Mouse (Mus musculus): ENCODE measurements at regions not wholly inside any gene's neighbourhood (a gene's known extent, or its start where the extent isn't known, plus 50 kb on each side); places are given as distances from the start of the nearest gene placed in this dataset.
"Not testable (repeated sequence)": the region's sequence is repeated elsewhere in the genome, so short reads cannot be mapped to it uniquely, and the experiment has no call there.

DNA sequence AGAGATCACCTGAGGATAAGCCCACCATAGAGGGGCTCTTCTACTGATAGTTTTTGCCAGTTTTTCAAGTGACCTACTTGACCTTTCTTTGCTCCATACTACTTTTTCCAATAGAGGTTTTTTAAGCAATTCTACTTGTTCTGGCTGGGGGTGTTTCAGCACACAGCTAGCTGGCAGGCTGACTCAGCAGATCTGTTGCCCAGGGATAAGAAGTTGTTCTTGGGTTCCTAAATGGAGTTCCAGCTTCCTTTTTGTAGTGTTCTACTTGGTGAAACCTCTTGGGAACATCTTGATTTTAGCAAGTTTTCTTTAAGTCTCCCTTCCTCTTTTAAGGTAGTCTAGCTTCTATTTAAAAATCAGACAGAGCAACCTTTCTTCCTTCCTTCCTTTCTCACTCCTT lies 61.0 kb downstream of the 4930474N05Rik start:
- H3K27ac ChIP-seq: no peak overlapping the region
- DNase-seq (ENCODE audit: low spot score in 2 of 2): no peak
- TF ChIP-seq CTCF (conservative IDR thresholded peaks at IDR 0.05): no peak
- H3K4me3 ChIP-seq: no peak overlapping the region

DNA sequence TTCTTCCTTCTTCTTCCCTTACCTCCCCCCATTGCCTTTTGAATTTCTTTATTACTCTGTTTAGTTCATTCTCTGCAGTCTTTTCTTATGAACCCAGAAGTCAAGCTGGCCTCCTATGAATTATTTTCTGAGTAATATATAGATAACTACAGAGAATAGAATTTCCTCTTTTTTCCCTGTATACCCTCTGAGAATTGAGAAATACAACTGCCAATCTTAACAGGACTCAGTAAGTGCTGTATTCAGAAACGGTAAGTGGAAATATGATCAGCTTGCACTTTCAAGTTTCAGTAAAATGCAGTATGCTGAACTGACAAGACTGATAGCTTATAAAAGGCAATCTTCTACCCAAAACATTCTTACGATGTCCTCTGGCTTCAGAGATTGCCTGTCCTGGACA lies 61.5 kb downstream of the 4930474N05Rik start:
- no peak for TF ChIP-seq CTCF (conservative IDR thresholded peaks at IDR 0.05)
- DNase-seq (ENCODE audit: low spot score in 2 of 2): no peak
- H3K27ac ChIP-seq: no peak overlapping the region

DNA sequence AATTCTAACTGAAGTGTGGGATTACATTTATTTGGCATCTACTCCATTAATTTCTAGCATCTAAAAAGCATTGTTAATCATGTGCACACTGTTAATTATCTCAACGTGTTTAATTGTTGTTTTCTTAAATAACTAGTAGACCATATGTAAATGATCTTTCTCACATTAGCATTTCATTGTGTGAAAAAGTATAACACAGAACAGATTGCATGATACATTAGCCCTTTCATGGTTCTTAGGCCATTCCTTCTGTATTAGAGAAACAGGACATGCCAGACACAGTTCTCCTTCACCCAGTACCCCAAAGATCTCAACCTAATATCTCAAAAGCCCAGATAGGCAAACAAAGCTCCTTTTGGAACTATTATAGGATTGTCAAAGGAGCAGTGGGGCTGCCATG lies 89.0 kb downstream of the 4930474N05Rik start:
- Histone ChIP-seq H3K27ac (no peak overlapping the region), H3K4me3 (no peak overlapping the region)
- TF ChIP-seq CTCF (conservative IDR thresholded peaks at IDR 0.05): no peak
- DNase-seq (ENCODE audit: low spot score in 2 of 2): no peak

More for the DNA sequence above, 61.5 kb downstream of the 4930474N05Rik start:
- no peak overlapping the region for H3K4me3 ChIP-seq

DNA sequence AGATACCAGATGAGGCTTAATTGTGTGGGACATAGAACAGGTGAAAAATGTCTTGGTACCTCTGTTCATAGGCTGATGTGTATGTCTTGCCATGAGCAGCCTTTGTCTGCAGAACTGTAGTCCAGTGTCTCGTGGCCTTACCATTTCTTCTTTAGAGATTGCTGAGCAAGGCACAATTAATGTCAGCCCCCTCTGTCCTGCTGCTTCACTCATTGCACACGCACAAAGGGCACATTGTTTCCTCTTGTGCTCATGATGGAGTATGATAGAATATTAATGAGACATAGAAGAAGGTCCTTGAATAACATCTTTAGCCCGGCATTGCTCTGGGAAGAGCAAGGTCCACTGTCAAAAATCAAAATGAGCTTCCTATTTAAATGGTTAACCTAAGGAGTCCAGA lies 101.8 kb downstream of the 4930474N05Rik start:
- no peak overlapping the region for H3K27ac ChIP-seq
- no peak for DNase-seq (ENCODE audit: low spot score in 2 of 2)
- H3K4me3 ChIP-seq: no peak overlapping the region
- no peak for TF ChIP-seq CTCF (conservative IDR thresholded peaks at IDR 0.05)

DNA sequence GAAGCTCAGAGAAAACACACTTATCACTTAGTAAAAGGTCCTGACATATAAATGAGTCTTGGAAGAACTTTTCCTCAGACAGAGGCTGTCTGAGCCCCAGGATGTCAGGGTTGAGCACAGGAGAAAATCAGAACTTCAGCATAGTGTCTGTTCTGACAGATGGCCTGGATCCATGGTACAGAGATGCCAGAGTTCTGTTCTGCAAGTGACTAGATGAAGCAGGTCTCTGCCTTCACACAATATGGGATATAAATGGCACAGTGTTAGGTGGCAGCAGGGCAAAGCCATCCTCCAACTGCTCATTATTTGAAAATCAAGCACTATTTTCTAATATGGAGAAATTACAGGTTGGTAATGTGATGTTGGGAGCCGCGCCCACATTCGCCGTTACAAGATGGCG lies 103.7 kb downstream of the 4930474N05Rik start:
- Histone ChIP-seq H3K27ac (peak overlapping the region; percentile 55), H3K4me3 (no peak overlapping the region)
- peak; percentile 46 to 49 for DNase-seq (ENCODE audit: low spot score in 2 of 2)
- no peak for TF ChIP-seq CTCF (conservative IDR thresholded peaks at IDR 0.05)

DNA sequence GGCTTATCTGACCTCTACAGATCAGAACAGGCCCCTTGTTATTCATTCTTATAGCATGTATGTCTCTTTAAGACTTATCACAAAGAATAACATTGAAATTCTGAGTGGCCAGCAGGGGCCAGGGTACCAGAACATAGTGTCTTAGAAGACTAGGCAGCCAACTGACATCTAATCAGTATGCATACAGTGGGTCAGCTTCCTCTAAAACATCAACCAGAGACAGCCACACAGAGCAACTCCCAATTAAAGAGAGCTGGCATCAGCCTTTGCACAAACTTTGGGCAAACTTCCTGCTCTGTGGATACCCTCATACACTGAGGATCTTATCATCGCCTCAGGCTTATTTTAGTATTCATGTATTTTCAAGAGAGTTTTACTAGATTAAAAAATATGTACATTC lies 109.1 kb downstream of the 4930474N05Rik start:
- peak; percentile 23 for TF ChIP-seq CTCF (conservative IDR thresholded peaks at IDR 0.05)
- peak in 1 of 2 experiments; percentile 10 for DNase-seq (ENCODE audit: low spot score in 2 of 2)

DNA sequence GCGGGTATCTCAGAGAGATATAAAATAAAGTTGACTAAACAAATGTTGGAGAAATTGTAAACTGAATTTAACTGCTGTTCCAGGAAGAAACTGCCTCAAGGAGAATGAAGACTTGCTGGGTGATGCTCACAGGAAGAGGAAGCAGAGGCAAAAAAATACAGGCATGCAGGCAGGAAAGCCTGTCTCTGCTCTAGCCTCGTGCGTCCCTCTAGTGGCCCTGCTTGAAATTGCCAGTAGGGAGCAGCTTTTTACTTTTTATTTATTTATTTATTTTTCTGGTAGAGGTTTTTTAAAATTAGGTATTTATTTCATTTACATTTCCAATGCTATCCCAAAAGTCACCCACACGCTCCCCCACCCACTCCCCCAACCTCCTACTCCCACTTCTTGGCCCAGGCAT lies 118.1 kb downstream of the 4930474N05Rik start:
- peak; percentile 49 to 74 for DNase-seq (ENCODE audit: low spot score in 2 of 2)
- H3K27ac ChIP-seq: no peak overlapping the region

More for the DNA sequence above, 109.1 kb downstream of the 4930474N05Rik start:
- Histone ChIP-seq H3K27ac (peak overlapping the region; percentile 28; the same call in 1 of the 2 replicates), H3K4me3 (no peak overlapping the region)

DNA sequence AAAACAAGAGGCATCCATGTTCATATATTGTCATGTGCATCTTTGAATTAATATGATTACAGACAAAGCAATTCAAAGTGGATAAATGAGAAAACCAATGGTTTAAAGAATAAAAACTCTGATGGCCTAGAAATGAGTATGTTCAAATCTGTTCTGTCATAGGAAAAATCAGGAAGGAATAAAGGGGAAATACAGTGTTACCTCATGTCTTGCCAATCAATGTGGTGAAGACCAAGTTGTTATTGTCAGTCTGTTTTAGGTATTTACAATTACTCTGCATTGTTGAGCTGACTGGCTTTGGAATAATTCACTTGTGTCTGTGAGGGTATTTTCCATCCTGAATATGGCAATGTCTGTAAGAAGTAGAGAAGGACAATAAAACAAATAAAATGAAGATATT lies 151.1 kb downstream of the 4930474N05Rik start:
- H3K4me3 ChIP-seq: no peak overlapping the region
- no peak overlapping the region for H3K27ac ChIP-seq
- no peak for DNase-seq (ENCODE audit: low spot score in 2 of 2)
- TF ChIP-seq CTCF (conservative IDR thresholded peaks at IDR 0.05): no peak

More for the DNA sequence above, 118.1 kb downstream of the 4930474N05Rik start:
- no peak overlapping the region for H3K4me3 ChIP-seq
- peak; percentile 90 for TF ChIP-seq CTCF (conservative IDR thresholded peaks at IDR 0.05)

DNA sequence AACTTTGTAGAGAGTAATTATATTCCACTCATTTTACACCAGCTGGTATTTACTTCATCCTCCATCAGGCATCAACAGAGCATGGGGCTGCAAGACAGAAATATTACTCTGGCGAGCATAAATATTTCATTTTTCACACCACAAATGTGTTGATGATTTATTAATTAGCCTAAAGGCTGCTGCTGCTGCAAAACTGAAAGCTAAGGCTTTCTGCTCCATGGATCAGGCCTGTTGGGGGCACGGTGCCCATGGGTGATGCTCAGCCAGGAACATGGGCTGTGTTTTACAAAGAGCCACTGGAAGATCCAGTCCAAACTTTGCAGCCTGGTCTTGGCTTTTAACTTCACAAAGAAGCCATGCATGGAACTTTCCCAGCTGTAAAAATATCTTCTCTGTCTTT lies 167.4 kb downstream of the 4930474N05Rik start:
- Histone ChIP-seq H3K4me3 (no peak overlapping the region), H3K27ac (no peak overlapping the region)
- peak; percentile 29 to 36 for DNase-seq (ENCODE audit: low spot score in 2 of 2)
- 0 out of 2 replicates have a peak, but pooled peaks have one; percentile 16 for TF ChIP-seq CTCF (conservative IDR thresholded peaks at IDR 0.05)

DNA sequence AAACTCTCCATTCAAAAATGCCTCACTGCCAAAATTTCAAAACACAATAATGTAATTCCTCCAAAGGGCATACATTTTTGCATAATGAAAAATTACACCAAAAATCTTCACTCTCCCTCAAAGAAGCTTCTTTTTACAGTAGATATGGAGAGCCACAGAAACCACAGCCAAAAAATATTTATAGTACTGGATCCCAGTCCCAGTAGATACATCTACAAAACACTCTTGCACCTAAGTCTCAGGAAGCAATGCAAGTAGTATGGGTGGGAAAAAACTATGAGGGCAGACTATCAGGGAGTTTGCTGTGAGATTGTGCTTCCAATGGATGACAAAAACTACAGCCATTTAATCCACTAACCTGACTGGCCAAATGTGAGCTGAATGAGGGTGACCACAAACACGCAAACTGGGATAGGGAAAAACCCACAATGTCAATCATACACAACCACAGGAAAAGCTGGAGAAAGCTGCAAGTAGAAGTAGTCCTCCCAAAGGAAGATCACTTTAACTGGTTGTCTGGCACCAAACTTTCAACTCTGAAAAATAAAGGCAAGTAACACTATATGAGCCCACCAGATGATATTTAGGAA lies 189.2 kb downstream of the 4930474N05Rik start:
- no peak for TF ChIP-seq CTCF (conservative IDR thresholded peaks at IDR 0.05)
- Histone ChIP-seq H3K27ac (no peak overlapping the region), H3K4me3 (no peak overlapping the region)
- no peak for DNase-seq (ENCODE audit: low spot score in 2 of 2)

DNA sequence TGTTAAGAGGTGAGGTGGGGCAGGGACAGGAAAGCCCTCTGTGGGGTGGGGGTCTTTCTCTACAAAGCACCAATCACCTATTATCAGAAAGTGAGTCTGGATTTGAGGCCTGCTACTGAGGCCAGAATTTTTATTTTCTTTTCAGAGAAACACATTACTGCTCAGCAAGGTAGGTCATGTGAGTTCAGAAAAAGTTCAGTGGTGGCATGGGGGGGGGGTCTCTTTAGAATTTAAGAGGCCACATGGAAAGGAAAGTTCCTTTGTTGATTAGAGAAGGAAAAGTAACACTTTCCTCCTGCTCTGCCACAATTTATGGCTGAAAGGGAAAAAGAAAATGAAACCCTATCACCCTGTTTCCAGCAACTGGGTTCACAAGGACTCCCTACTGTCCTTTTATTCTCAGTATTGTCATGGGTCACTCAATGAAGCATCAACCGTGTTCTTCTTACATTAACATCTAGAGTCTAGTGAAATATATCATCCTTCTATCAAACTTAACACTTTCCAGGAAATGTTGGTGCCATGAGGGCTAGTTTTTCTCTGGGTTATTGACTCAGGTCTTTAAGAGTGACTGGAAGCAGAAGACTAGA lies 194.1 kb downstream of the 4930474N05Rik start:
- no peak for TF ChIP-seq CTCF (conservative IDR thresholded peaks at IDR 0.05)
- H3K27ac ChIP-seq: no peak overlapping the region
- H3K4me3 ChIP-seq: no peak overlapping the region

DNA sequence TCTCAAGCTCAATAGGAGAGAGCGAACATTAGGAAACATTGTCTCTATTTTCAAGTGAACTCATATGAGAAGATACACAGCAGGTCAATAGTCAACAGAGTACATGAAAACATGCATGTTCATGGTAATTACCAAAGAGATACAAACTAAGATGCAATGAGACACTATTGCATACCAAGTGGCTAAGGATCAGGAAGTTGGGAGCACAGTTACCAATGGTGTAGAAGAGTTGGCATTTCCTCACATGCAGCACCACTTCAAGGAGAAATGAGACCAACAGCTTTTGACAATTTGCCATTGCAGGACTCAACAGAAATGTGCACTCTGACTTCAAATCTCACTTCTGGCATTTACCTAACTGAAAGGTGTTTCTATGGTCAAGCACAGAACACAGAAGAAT lies 215.6 kb downstream of the 4930474N05Rik start:
- H3K27ac ChIP-seq: no peak overlapping the region
- no peak for TF ChIP-seq CTCF (conservative IDR thresholded peaks at IDR 0.05)
- no peak for DNase-seq (ENCODE audit: low spot score in 2 of 2)
- H3K4me3 ChIP-seq: no peak overlapping the region

More for the DNA sequence above, 194.1 kb downstream of the 4930474N05Rik start:
- DNase-seq (ENCODE audit: low spot score in 2 of 2): no peak

DNA sequence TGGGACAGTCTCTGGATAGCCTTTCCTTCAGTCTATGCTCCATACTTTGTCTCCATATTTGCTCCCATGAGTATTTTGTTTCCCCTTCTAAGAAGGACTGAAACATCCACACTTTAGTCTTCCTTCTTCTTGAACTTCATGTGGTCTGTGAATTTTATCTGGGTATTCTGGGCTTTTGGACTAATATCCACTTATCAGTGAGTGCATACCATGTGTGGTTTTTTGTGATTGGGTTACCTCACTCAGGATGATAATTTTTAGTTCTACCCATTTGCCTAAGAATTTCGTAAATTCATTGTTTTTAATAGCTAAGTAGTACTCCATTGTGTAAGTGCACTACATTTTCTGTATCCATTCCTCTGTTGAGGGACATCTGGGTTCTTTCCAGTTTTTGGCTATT lies 220.0 kb downstream of the 4930474N05Rik start:
- H3K4me3 ChIP-seq; DNase-seq (ENCODE audit: low spot score in 2 of 2); H3K27ac ChIP-seq: not testable (repeated sequence)
